Mouse (Mus musculus) CD4-positive, CD25-positive, alpha-beta regulatory T cell, adult 4 months (primary cell): ENCODE results near the gene Aldh2. TPM values are rescaled to one million over a fixed set of nuclear protein-coding genes. Genes with fewer than 3 reads are reported as not detected.

Experiments used
- ATAC-seq: one replicate; pipeline ENCODE4 v1.8.0; 2017
- polyA plus RNA-seq, 2 experiments: library from polyadenylated mRNA; unstranded; fragments of 100-300 nt; shearing (Covaris generic); gene quantifications; one replicate each; pipeline ENCODE4 v1.2.1; 2017

Gene Aldh2
- polyA plus RNA-seq, 2 experiments from 2014 or later = 10.0 to 19.3 TPM

DNA sequence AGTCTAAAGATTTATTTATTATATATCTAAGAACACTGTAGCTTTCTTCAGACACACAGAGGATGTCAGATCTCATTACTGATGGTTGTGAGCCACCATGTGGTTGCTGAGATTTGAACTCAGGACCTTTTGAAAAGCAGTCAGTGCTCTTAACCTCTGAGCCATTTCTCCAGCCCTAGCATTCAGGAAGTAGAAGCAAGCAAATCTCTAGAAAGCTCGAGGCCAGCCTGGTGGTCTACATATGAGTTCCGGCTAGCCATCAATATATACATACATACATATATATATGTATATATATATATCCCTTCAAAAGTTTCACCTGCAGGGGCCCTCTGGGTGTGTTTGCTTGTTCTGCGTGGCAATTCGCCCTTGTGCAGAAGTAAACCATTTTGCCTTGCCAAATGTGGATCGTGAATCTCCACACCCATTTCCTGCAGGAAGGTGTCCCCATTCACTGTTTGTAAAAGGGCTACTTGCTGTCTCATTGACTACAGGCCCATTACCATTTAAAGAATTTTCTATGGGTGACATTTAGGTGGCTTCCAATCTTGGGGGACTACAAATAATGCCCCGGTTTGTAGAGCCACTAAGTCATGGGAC is 1.2 kb upstream of the Aldh2 start:
- no peak for ATAC-seq

- peak; percentile 19 for ATAC-seq
Observed at GRCm38 (mm10) chr5:121592816-121593407, 712 bp downstream of the Aldh2 start.

DNA sequence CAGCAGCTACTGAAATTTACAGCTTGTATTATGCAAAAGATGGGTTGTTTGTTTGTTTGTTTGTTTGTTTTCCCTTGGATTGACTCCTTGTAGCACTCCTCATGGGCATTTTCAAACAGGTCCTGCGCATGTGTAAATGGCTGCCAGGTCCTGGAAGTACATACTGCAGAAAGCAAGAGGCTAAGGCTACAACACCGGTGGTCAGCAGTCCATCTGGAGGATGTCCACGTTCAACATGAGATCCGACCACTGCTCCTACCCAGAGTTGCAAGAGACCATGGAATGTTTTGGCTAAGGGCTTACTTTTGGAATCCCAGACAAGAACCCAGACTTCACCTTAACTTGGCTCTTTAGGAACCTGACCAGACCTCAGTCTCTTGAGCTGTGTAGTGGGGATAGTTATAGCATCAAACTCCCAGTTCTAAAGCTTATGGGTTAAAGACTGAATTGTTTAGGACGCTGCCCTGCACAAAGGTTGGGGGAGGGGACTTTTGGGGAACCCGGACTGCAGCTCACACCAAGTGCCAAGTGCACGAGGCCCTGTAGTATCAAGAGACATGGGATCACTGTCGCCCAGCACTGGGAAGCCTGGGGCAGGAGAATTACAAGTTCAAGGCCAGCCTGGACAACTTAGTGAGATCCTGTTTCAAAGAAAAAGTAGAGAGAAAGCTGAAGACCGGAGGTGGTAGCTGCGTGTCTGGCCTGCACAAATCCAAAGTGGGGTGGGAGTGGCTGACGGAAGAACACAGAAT is 1.4 kb downstream of the Aldh2 start:
- ATAC-seq = no peak

DNA sequence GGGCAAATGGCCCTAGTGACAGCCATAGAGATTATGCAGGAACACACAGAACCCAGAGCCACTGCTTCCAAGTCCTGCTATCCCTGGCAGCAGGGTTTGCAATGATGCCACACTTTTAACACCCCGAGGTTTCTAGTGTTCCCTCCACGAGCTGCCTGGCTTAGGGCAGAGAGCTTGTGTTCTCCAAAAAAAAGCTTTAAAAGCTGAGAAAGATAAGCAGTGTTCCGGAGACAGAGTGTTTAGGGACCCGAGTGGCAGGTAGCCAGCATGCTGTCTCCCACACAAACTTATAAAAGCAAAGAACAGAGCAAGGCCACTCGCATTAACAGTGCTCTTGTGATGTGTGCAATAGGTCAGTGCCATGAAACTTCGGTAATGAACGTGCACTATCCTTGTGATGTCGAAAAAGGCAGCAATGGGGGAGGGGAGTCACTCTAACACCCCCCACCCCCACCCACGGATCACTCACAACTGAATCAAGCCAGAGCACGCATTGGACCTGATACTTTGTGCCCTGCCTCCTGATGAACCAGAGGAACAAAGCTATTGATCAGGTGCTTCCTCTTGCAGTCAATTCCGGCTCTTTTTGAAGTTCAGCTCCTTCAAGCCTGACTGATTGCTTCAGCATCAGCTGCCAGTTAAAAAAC is 2.1 kb downstream of the Aldh2 start:
- no peak for ATAC-seq

DNA sequence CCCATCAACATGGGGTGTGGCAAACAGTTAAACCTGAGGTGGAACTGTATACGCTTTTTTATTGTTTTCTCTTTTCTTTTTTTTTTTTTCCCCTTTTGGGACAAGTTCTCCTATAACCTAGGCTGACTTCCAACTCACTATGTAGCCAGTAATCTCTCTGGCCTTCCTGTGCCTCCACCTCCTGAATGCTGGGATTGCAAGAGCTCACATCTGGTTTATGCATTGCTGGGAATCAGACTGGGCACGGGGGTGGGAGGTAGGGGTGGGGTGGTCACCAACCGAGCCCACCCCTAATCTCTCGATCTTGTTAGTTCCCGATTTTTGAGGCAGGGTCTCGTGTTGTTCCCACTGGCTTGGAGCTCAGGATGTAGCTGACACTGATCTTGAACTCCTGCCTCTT is 3.7 kb downstream of the Aldh2 start:
- no peak for ATAC-seq

- peak; percentile 43 for ATAC-seq
Observed at GRCm38 (mm10) chr5:121586400-121587039, 7.1 kb downstream of the Aldh2 start.

GRCm38 (mm10) chr5:121585699-121586098 is 7.9 kb downstream of the Aldh2 start:
- ATAC-seq = no peak

- ATAC-seq = no peak
Observed at GRCm38 (mm10) chr5:121585005-121585404, 8.6 kb downstream of the Aldh2 start.

GRCm38 (mm10) chr5:121583765-121584501 is 9.7 kb downstream of the Aldh2 start:
- no peak for ATAC-seq

DNA sequence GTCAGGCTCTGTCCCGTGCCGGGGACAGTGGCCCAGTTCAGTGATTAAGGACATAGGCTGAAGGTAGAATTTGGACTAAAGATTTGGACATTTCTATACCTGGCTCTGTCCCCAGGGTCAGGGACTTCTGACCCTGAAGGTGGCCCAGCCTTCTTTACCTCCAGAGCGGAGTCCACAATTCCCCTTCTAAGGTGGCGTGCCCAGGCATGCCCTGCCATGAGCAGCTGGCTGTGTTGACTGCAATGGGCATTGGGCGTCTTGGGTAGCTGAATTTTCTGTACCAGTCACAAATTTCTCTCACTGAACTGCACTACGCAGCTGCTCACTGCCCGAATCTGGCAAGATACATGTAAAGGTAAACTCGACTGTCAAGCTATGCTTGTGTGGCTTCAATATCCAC is 11.7 kb downstream of the Aldh2 start:
- ATAC-seq = no peak

DNA sequence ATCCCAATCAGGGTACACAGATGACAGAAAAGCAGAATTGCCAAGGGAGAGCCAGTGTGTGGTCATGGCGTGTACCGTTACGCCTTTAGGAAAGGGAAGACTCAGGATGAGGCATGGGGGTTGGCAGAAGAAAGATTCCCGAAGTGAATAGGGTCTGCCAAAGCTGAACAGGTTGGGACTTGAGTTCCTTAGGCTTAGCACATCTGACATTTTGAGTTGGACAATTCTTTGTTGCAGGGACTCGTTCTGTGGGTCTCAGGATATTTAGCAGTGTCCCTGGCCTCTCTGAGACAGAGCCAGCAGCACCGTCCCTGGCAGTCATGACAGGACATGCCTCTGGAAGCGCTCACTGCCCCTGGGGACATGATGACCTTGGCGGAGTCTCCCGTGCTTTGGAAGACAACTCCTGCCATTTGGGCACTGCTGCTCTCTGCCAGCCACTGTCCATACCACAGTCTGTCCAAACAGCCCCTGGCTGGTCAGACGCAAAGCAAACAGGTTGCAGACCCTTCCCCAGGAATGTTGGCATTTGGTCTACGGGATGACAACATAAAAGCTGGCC is 16.6 kb downstream of the Aldh2 start:
- no peak for ATAC-seq

GRCm38 (mm10) chr5:121575867-121576266 is 17.8 kb downstream of the Aldh2 start:
- no peak for ATAC-seq

GRCm38 (mm10) chr5:121574145-121574544 is 19.5 kb downstream of the Aldh2 start:
- ATAC-seq = no peak

- ATAC-seq = no peak
Observed at GRCm38 (mm10) chr5:121570787-121571186, 22.8 kb downstream of the Aldh2 start.

DNA sequence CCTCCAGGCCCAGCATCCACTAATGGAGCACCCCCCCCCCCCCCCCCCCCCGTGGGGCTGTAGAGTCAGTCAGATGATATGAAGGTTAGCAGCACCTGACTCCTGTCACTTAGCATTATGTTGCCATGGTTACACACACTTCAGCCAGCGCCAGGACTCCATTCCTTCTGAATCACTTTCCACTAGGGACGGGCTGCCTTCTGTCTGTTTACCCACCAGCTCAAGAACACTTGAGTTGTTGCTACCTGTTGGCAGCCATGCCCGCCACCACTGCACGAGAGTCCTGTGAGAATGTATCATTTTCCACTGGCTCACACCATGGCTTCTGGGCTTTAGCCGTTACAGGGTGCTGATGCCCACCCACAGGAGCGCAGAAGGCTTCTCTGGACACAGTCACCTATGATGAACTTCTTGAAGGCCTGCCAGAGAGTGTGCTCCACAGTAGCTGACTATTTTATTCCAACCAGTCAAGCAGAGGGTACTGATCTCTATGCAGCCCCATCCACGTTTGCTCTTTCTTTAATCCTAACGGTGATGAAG is 23.7 kb downstream of the Aldh2 start:
- ATAC-seq = no peak

GRCm38 (mm10) chr5:121566035-121566681 is 27.5 kb downstream of the Aldh2 start:
- no peak for ATAC-seq

- ATAC-seq = peak; percentile 92
Observed at GRCm38 (mm10) chr5:121564468-121564895, 29.1 kb downstream of the Aldh2 start.

- ATAC-seq = no peak
Observed at GRCm38 (mm10) chr5:121562436-121562835, 31.2 kb downstream of the Aldh2 start.

- ATAC-seq = no peak
Observed at GRCm38 (mm10) chr5:121549196-121549595, 44.4 kb downstream of the Aldh2 start.

- ATAC-seq = no peak
Observed at GRCm38 (mm10) chr5:121547084-121547483, 46.5 kb downstream of the Aldh2 start.

DNA sequence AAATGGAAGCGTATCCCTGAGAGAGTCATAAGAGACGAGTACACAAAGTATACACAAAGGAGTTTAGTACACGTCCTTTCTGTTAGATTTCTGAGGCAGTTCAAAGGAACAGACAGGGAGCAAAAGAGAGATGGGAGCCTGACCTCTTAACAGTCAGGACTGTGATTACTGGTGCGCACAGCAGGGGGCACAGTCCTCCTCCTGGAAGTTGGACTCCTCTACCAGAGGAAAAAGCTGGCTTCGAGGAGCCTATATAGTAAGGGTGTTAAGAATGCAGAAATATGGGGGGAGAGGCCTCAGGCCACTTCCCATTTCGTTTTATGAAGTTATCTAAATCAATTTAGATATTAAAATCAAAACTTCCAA is 47.1 kb downstream of the Aldh2 start:
- peak; percentile 35 for ATAC-seq
